Mouse (Mus musculus) right cerebral cortex, postnatal 10 days (tissue): ENCODE measurements around the gene Prr22.

Source experiments
- DNase-seq, 2 experiments: peaks; one replicate each; pipeline ENCODE4 v3.0.0; 2021; ENCODE audit warnings: low spot score in 2 of 2

Gene Prr22

GRCm38 (mm10) chr17:56808518-56808917 is 38.5 kb downstream of the Prr22 start:
- DNase-seq = peak; percentile 87 to 90

GRCm38 (mm10) chr17:56810245-56810644 is 40.2 kb downstream of the Prr22 start:
- peak; percentile 91 for DNase-seq

DNA sequence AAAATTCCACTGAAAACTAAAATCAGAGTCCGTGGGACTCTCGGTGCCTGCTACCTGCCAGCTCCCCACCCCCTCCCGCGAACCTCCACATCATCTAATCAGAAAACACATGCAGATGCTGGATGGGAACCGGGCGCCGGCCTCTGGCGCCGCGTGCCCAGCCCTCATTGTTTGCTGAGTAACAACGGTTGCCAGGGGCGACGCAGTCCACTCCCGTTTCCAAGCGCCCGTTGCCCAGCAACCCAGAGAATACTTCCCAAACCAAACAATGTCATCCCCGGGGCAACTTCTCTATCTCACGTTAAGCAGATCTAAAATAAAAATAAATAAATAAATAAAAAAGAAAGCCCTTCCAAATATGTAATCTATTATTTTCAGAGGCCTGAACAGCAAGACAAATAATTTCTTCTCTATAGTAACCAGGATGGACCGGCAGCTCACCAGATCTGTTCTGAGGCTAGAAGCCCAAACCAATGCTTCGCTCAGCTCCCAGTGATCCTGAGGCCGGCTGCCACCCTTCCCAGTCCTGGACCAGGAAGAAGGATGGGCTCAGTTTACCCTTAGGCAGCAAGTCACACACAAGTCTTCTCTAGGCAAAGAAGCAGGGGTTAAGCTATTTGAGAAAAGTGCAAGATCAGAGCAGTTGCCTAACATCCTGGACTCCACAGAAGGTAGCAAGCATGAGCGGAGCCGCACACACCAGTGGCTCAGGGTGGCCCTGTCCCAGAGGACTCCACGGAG is 44.4 kb downstream of the Prr22 start:
- peak; percentile 91 to 94 for DNase-seq

DNA sequence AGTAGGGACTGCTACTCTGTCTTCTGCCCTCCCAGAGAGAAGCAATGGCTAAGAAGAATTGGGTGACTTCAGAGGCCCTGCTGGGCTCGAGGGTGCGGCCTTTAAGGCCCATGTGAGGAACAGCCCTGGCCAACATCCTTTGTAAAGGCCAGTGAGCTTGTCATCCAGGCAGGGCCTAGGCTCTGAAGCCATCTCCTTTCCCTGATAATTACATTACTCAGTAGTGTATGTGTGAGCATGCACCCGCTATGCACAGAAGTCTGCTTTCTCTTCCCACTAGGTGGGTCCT is 45.0 kb downstream of the Prr22 start:
- DNase-seq = no peak

DNA sequence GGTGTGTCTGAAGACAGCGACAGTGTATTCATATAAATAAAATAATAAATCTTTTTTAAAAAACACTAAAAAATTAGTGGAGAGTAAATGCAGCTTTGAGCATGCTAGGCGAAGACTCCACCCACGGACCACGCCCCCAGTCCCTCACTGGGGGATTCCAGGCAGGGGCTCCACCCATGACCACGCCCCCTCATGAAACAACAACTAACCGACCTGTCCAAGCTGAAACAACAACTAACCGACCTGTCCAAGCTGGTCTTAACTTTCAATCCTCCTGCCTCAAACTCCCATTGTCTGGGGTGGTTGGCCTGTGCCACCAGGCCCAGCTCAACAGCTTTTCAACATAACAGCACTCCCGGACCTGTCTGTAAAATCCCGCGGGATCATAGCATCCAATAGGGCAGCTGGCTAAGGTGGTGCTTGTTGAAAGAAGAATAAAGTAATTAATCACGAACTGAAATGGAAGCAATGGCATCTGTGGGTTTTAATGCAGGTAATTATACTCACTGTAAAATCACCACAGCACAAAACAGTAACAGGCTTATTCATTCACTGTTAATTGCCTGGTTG is 48.1 kb downstream of the Prr22 start:
- no peak for DNase-seq

DNA sequence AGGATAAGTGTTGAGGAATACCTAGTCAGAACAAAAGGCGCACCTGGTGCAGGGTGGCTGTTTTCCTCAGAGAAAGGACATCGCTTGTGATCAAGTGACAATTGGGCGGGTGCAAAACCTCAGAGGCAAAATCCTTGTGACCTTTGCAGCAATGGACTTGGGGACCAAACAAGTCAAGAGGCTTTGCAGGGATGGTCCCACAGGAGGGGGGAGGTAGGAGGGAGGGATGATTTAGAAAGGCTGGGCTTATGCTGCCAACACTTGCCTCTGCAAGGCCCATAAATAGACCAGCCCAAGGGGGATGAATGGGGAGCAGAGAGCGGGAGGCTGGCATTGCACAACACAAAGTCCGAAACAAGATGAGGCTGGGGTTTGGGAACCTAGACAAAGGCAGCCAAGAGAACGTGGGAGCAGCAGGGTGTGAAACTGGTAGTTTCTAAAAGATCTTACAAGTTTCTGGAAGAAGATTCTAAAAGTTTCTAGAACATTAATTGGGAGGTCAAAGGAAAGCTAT is 49.0 kb downstream of the Prr22 start:
- no peak for DNase-seq

DNA sequence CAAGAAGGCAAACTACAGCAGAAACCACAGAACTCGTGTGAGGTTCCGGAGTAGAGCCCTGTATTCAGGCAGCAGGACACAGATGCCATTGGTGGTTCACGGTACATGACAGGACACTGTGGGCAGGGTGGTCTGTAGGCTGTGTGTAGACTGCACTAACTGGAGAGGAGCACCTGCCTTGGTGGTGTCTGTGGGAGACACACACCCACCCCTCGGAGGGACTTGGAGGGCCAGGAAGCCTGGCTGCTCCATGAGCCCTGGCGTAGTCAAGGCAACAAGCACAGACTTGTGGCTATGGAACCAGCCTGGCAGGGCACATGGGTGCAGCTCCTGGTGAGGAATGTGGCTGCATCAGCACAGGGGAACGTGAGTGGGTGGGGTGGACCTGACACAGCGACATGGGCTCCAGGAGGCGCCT is 49.7 kb downstream of the Prr22 start:
- DNase-seq = no peak
